Mouse (Mus musculus) ES-E14 (cell line): ENCODE results near the gene Wnt9b.

ENCODE experiments used
- HCFC1 ChIP-seq: IDR thresholded peaks from 2 replicates; pipeline ENCODE4 v1.6.1; 2012; ENCODE audit warnings: low read length, inconsistent platforms, borderline replicate concordance; ENCODE audit not compliant: insufficient read depth
- MAFK ChIP-seq: IDR thresholded peaks from 2 replicates; pipeline ENCODE4 v1.6.1; 2014; ENCODE audit warnings: mild to moderate bottlenecking, low read depth, low read length, inconsistent platforms; ENCODE audit not compliant: insufficient read depth

- no peak for TF ChIP-seq MAFK
- TF ChIP-seq HCFC1, result no peak
Observed at GRCm38 (mm10) chr11:103789951-103790350, 40.3 kb upstream of the Wnt9b start.
